Mouse (Mus musculus) mesoderm, embryonic 11.5 days (tissue): ENCODE results near the gene Sec22a.

ENCODE experiments used
- DNase-seq: peaks from one replicate; pipeline ENCODE4 v3.0.0-alpha.2; 2012; ENCODE audit warnings: low read depth, low spot score

Gene Sec22a

GRCm38 (mm10) chr16:35310551-35311110 is 53.1 kb downstream of the Sec22a start:
- DNase-seq, result no peak

GRCm38 (mm10) chr16:35309634-35310033 is 54.1 kb downstream of the Sec22a start:
- no peak for DNase-seq

GRCm38 (mm10) chr16:35308486-35309143 is 55.1 kb downstream of the Sec22a start:
- no peak for DNase-seq

GRCm38 (mm10) chr16:35308016-35308415 is 55.7 kb downstream of the Sec22a start:
- DNase-seq, result no peak

GRCm38 (mm10) chr16:35307331-35307730 is 56.4 kb downstream of the Sec22a start:
- DNase-seq, result no peak

GRCm38 (mm10) chr16:35306631-35307030 is 57.1 kb downstream of the Sec22a start:
- no peak for DNase-seq

- no peak for DNase-seq
Measured at GRCm38 (mm10) chr16:35305226-35305625, 58.5 kb downstream of the Sec22a start.

GRCm38 (mm10) chr16:35304416-35304815 is 59.3 kb downstream of the Sec22a start:
- DNase-seq, result no peak

GRCm38 (mm10) chr16:35303721-35304120 is 60.0 kb downstream of the Sec22a start:
- no peak for DNase-seq

- DNase-seq, result peak; percentile 67
Measured at GRCm38 (mm10) chr16:35302441-35303280, 61.1 kb downstream of the Sec22a start.

- no peak for DNase-seq
Measured at GRCm38 (mm10) chr16:35300156-35300555, 63.6 kb downstream of the Sec22a start.

GRCm38 (mm10) chr16:35297786-35298185 is 65.9 kb downstream of the Sec22a start:
- no peak for DNase-seq

GRCm38 (mm10) chr16:35287244-35287643 is 76.5 kb downstream of the Sec22a start:
- no peak for DNase-seq

- DNase-seq, result no peak
Measured at GRCm38 (mm10) chr16:35285821-35286220, 77.9 kb downstream of the Sec22a start.

GRCm38 (mm10) chr16:35282456-35282855 is 81.3 kb downstream of the Sec22a start:
- no peak for DNase-seq

- no peak for DNase-seq
Measured at GRCm38 (mm10) chr16:35278166-35278565, 85.6 kb downstream of the Sec22a start.

GRCm38 (mm10) chr16:35272417-35272816 is 91.3 kb downstream of the Sec22a start:
- no peak for DNase-seq

- no peak for DNase-seq
Measured at GRCm38 (mm10) chr16:35271572-35271971, 92.1 kb downstream of the Sec22a start.

GRCm38 (mm10) chr16:35270945-35271344 is 92.8 kb downstream of the Sec22a start:
- no peak for DNase-seq

GRCm38 (mm10) chr16:35270353-35270934 is 93.3 kb downstream of the Sec22a start:
- peak; percentile 91 for DNase-seq
